Mouse (Mus musculus): ENCODE results near the gene Acvr1c. TPM values are rescaled to one million over a fixed set of nuclear protein-coding genes. Genes with fewer than 3 reads are reported as not detected.
A peak's percentile ranks its signal among the peaks of the same experiment; 100 is the strongest.

Acvr1c gene
- total RNA-seq (2021) = 10 to 100 TPM; 16.1 to 18.3 TPM

DNA sequence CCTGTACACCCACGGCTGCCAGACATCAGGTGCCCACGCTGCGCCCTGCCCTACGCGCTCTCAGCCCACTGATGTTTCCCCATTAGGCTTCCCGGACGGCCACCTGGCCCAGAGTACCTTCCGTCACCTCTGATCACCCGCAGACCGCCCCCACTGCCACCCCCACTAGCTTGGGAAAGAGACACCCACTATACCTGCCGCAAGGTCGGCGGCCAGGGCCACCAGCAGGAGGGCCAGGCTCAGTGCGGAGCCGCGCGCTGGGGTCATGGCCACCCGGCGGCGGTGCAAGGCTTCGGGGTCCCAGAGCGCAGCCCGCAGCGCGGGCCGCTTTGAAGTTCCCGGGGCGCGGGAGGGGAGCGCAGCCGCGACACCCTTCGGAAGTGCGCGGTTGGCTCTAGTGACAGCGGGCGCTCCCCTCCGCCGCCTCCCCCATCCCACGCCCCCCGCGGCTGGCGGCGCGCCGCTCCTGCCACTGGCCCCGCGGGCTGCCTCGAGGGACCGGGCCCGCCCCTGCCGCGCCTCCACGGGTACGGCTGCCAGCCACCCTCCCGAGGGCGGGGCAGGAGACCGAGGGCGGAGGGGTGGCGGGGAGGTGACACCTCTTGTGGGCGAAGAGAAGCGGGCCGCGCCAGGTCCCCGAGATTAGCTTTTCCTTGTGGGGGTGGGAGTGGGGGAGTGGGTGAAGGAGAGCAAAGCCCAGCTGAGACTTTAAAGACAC lies at the start of gene Acvr1c:
Gene Acvr1c (minus strand): TSS at position 482 of the 718 bp plus-strand sequence.
- DNase-seq (ENCODE audit: low spot score in 2 of 2) = peak; percentile 32 to 60
- intact Hi-C loops (cut with DNase I) = loop anchor here (5.0 kb wide), 3 partner anchors 60 to 210 kb away; partner anchors contain the start of genes Acvr1 and Upp2

DNA sequence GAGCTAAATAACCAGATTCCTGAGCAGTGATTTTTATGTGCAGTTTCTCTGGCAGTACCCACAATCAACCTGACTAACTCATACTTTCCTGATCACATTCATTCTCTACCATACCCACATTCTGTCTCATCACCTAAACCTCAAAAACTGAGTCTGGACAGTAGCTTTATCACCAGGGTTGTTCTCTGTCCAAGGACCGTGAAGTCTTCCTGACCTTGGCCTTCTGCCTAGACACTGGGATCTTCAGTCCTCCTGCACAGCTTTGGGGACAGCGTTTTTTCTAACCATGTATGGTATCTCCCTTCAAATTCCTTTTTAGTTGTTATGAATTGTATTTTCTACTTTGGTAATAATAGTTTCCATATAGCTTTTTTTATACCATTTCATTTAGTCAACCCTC lies 45.8 kb upstream of the Acvr1c start:
- DNase-seq (ENCODE audit: low spot score in 2 of 2) = no peak
- intact Hi-C loops (cut with DNase I) = no loop called here

DNA sequence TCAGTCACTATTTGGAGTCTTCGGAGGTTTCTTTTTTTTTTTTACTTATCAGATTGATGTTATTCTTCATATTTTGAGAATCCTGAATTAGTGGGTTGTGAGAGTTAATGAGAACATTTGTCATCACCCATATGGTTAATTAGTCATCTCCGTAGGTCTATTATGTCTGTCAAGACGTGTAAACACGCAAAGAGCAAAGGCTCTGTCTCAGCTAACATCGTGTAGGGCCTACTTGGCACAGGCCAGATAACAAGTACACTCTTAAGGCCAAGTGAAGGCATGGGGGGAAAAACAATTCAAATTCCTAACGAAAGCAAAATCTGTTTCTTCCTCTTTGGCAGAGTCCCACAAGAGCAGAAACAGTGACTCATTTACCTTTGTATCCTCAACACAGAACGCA lies 30.9 kb upstream of the Acvr1c start:
- intact Hi-C loops (cut with DNase I) = no loop called here
- DNase-seq (ENCODE audit: low spot score in 2 of 2) = peak in 1 of 2 experiments; percentile 6

DNA sequence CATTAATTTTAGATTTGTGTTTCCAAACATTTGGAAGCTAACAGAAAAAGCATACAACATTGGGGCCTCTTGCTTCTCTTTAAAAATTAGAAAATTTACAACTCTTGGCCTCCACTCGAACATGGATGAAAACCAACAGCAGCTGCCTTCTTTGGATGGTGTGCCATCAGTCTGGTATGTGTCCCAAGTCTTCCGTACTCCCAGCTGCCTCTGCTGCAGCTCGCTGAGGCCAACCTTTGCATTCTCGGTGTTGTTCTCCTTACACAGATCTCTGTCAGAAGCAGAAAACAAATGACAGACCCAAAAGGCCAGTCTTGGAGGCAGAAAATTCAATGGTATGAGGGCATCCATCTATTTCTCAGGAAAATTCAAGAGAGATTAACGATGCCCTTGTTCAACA lies 22.3 kb upstream of the Acvr1c start:
- intact Hi-C loops (cut with DNase I) = no loop called here

DNA sequence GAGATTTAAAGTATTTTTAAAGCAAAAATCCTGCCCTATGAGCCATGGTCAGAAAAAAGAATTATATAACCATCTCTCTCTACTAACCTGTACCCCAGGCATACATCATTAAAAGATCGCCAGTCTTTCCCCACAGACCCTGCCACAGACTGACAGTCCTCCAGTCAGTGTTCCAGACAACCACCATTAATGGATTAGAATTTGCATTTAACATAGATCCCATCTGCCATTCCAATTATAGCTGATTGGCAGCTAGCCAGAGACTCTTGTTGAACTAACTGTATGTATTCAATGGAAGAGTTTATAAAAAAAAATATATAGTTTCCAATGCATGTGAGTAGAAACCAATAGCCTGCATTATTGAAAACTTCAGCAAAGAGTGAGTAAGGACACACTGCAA lies 21.8 kb upstream of the Acvr1c start:
- intact Hi-C loops (cut with DNase I) = no loop called here
- no peak for DNase-seq (ENCODE audit: low spot score in 2 of 2)

More for the DNA sequence above, 22.3 kb upstream of the Acvr1c start:
- no peak for DNase-seq (ENCODE audit: low spot score in 2 of 2)

DNA sequence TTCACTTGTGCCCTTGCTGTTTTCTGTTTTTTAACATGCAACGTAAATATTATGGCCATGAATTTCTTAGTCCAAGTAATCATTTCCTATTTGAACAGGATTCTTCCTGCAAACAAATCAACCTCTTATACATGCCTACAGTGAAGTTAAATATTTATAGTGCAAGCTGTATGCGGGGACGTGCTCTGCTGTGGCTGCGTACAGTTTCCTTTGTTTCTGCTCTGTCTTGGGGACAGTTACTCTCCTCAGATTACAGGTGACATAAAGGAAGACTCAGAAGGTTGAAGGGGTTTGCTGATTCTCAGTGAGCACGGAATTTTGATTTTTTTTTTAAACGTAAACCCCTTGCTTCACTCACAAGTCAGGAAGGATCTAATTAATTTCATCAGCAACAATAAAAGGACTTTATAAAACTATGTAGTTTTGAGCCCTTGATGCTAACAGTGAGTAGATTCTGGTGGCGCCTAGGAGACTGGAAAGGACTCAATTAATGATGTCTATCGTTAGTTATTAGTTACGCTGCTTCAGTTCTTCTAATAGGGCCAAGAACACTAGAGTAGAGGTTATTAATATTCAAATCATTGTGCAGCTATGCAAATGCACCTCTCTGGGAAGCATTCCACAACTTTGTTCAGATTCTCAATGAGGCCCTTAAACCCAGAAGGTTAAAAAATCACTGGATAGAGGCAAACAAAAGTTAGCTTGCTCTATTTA lies 19.9 kb upstream of the Acvr1c start:
- no peak for DNase-seq (ENCODE audit: low spot score in 2 of 2)
- intact Hi-C loops (cut with DNase I) = no loop called here

DNA sequence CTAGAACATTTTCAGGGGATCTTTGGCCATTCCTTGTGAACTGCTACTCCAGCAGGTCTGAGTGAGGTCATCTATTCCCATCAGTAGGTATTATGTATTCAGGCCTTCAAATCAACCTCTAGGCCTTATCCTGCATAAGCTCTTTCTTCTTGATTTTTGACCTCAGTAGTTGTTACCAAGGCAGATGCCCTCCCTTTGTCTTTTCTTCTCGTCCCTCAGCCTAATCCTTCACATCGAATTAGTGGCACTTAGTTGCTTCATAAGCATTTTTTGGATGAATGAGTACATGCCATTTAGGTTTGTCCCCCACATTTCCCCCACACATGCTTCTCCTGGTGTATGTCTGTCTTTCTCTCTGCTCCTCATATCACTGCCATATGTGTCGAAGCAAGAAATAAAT lies 8.5 kb upstream of the Acvr1c start:
- DNase-seq (ENCODE audit: low spot score in 2 of 2) = no peak
- intact Hi-C loops (cut with DNase I) = no loop called here

DNA sequence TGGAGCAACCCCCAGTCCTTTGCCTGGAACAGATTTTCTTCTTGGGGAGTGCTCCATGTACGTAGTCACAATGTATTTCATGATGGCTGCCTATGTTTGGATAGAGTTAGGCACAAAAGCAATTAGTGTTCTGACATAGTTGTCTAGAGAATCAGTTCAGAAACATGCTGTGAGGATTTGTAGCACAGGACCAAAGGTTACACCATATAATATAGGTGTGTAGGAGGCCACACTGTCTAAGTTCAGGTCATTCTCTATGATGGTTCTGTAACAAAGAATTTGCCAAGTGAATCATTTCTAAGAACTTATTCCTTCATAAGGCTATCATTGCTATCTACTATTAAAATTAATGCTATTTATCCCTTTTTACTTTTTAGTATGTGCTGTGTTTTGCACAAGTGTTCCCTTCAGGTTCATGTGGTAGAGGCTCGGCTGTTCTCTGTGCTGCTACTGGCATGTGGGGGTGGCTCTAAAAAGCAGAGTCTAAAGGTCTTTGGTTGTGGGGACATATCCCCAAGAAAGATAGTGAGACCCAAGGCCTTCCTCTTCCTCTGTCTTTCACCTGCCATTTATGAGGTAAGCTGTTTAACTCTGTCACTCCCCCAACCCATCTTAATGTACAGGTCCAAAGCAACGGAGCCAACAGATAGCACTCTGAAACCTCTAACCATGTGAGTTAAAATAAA lies 3.8 kb upstream of the Acvr1c start:
- DNase-seq (ENCODE audit: low spot score in 2 of 2) = no peak
- intact Hi-C loops (cut with DNase I) = no loop called here

DNA sequence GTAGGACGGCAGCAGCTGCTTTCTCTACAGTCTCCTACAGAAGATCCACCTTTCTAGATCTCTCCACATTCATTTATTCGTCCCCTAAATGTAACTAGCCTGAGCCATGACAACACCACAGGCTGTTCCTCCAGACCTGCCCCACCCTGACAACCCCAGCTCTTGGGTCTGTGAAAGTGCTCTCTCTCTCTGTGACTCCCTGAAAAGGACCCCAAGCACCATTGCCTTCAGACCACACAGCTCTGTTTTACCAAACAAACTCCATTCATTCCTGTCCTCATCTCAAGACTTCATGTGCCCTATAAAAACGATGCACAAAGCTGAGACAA lies 401 bp upstream of the Acvr1c start:
- intact Hi-C loops (cut with DNase I) = loop anchor here (5.0 kb wide), 3 partner anchors 59 to 209 kb away; partner anchors contain the start of genes Acvr1 and Upp2
- DNase-seq (ENCODE audit: low spot score in 2 of 2) = peak in 1 of 2 experiments; percentile 30

DNA sequence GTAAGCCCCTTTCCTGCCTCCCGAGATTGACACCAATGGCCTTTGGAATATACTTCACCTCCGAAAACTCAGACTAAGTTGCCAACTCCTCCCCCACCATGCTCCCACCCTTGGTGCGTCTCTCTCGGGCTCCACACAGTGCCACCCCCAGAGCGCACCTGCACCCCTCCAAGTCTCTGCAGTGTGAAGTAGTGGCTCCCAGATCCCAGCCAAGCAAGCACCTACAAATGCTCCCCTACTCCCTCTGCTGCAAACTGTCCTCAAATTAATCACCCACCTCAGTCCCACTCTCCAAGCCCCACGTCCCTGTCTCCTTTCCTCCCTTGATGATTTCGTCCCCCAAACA lies 654 bp downstream of the Acvr1c start:
- peak; percentile 10 to 33 for DNase-seq (ENCODE audit: low spot score in 2 of 2)
- intact Hi-C loops (cut with DNase I) = loop anchor here (5.0 kb wide), 3 partner anchors 60 to 210 kb away; partner anchors contain the start of genes Acvr1 and Upp2

DNA sequence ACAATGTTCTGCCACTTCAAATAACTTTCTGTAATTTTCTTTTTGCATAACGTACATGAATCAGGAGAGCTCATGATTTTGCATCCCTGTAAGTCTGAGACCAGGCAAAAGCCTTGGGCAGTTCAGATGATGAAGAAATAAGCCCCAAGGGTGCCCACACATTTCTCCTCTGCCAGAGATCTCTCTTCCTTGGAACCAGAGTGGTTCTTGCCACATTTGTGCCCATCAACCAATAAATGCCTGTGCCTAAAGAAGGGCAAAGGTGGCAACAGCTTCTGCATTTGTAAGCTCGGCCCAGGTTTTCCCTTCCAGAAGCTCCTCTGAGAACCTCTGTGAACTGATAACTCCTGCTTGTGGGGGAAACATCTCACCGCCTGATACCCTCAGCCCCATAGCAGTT lies 3.3 kb downstream of the Acvr1c start:
- intact Hi-C loops (cut with DNase I) = no loop called here
- DNase-seq (ENCODE audit: low spot score in 2 of 2) = no peak

DNA sequence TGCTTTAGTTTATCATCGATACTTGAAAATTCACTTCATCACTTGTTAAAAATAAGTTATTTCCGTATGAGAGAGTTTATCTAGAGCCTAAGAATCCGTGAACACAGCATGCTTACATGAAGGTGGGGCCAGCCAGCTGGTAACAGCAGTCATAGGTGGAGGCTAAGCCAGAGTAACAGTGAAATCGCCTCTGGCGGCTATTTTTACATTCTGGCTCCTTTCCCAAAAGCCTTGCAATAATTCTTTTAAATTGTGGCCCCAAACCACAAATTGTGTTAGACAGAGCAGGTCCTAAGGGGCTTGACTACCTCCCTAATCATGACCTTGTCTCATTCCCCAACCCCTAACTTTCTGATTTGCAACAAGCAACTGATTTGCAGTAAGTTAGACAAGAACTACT lies 4.8 kb downstream of the Acvr1c start:
- intact Hi-C loops (cut with DNase I) = no loop called here
- no peak for DNase-seq (ENCODE audit: low spot score in 2 of 2)

DNA sequence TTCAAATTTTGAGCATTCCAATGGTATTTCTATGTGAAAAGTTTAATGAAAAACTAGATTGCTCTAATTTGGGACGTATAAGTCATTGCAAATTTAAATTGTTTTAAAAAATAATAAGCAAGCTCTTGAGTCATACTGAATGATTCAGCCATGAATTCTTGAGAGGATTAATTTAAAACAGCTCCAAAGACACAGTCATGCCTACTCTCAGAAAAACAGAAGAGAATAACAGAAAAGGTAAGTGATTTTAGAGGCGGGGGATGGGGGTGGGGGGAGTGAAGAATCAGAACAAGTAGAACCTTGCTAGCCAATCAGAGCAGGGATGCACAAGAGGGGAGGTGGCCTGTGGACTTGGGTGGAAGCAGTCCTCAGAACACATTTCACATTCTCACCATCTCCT lies 7.0 kb downstream of the Acvr1c start:
- peak in 1 of 2 experiments; percentile 20 for DNase-seq (ENCODE audit: low spot score in 2 of 2)
- intact Hi-C loops (cut with DNase I) = no loop called here

DNA sequence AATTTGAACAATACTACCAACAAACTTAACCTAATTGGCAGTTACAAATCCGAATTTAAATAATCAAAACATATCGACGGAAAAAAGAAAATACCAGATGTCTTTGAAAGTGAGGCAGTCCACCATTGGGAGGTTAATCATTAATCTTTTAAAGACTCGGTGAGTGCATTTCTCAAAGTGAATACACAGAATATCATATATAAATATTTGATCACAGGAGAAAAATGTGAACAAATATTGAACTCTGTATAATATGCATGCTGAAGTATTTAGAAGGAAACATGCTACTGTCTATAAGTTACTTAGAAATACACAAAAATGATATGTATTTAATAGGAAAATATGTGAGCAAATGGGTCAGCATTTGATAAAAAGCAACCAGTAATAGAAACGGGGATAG lies 21.0 kb downstream of the Acvr1c start:
- no peak for DNase-seq (ENCODE audit: low spot score in 2 of 2)
- intact Hi-C loops (cut with DNase I) = no loop called here

DNA sequence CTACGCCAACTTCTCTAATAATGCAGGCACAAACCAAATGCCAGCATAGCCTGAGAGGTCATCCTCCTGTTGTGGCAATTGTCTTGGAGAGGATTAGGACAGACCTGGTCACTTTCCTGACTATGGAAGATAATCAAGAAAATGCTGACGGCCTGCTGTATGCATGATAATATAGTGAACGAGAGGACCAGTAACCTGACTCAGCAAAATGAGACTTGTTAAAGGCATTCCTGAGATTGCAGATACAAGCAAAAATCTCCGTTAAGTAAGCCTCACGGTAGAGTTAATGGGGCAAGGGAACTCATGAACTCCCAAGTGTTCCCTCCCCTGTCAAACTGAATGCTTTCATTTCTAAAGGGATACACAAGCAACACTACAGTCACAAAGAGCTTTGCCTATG lies 28.1 kb downstream of the Acvr1c start:
- DNase-seq (ENCODE audit: low spot score in 2 of 2) = no peak
- intact Hi-C loops (cut with DNase I) = loop anchor here (10.0 kb wide), 1 partner anchor 105 kb away; no protein-coding TSS in a partner anchor

DNA sequence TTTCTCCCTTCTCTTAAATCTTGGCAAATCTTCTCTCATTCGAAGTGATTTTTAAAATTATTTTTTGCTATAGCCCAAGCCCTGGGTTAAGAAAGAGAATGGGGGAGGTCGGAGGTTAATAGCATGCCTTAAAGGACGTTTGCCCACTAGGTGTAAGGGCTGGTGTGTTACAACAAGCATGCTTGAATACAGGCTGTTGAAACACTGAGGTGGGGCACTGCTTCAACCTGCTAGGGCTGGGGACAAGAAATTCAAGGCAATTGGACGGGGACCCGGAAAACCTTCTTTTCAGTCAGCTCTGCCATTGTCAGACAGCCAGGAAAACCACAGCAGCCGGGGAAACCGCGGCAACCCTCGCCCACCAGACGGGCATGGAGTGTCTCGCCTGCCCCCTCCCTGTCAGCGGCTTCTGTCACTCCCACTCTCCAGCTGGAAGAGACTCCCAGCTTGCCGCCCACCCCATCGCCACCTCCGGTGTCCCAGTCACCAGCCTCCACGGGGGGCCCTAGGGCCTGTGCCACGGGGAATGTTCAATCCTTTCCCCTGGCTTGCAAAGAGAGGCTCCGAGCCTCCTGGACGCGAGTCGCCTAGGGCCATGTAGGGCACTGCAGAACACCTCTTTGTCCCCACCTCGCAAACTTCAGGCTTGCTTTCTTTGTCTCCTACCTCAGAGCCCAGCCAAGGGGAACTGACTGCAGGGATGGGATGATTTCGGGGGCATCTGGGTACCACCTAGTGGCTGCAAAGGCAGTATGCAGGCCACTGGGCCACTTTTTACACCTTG lies 33.4 kb downstream of the Acvr1c start:
- intact Hi-C loops (cut with DNase I) = loop anchor here (5.0 to 10.0 kb wide), 2 partner anchors 82 to 110 kb away; no protein-coding TSS in a partner anchor
- DNase-seq (ENCODE audit: low spot score in 2 of 2) = peak; percentile 62 to 81

DNA sequence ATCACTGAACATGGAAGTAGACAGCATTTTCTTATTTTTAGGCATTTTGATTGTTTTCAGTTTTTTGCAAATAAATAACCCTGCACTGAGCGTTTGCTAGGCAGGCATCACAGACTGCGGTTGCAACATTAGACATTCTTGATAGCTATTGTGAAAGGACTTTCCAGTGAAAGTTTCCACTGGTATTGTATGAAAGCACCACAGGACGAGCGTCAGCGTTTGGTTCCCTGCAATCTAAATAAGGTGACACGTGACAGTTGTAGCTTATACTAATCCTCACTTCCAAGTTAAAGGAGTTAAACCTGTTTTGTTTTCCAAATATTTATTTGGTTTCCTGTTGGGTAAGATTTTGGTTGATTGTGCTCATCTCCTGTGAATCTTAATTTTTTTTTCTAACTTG lies 34.4 kb downstream of the Acvr1c start:
- intact Hi-C loops (cut with DNase I) = loop anchor here (5.0 to 10.0 kb wide), 2 partner anchors 81 to 112 kb away; no protein-coding TSS in a partner anchor
- no peak for DNase-seq (ENCODE audit: low spot score in 2 of 2)

DNA sequence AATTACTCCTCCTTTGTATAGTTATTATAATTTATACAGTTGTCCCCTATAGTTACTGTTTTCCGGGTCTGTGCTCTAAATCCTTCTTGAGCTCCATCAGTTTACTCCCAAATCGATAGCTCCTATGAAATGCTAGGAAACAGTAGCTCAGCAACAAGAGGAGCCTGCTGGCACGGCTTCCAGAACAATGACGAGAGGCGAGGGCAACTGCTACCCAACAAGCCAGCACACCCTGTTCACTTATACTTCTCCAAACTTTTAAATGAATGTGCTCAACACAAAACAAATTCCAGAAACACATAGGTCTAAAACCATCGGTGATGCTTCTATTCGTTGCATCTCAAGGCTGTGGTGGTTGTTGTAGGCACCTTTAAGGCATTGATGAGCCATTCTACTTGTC lies 41.5 kb downstream of the Acvr1c start:
- intact Hi-C loops (cut with DNase I) = no loop called here
- DNase-seq (ENCODE audit: low spot score in 2 of 2) = no peak

DNA sequence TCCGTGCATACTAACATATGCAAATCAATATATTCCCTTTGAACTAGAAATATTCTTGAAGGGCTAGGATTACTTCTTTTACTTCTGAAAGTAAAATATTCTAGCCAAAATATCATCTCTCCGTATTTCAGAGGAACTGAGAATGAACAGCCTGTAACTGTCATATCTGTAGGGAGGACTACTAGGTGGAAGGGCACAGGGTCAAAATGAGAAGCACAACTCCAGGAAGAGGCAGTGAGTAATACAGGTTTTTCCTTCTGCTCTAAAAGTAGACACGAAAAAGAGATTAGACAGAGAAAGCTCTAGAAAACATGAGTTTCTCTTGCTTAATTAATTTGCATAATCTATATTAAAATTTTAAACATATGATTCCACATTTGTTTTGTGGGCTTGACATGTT lies 48.0 kb downstream of the Acvr1c start:
- no peak for DNase-seq (ENCODE audit: low spot score in 2 of 2)
- intact Hi-C loops (cut with DNase I) = no loop called here

DNA sequence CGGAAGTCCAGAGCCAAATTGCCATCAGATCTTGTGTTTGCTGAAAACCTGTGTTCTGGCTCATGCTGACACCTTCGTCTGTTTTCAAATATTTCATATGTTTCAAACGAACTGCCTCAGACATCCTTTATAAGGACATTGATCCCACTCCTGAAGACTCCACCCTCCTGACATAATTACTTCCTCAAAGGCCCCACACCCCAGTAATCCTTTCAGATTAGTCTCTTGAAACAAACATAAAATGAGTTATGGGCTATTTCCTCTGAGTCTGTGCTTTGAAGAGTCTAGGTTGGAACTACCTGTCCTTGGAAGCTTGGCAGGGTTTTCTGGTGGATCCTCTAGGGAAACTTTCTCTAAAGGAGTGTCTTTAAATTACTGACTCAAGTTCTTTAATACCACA lies 53.2 kb downstream of the Acvr1c start:
- no peak for DNase-seq (ENCODE audit: low spot score in 2 of 2)
- intact Hi-C loops (cut with DNase I) = no loop called here

Data from left cerebral cortex, postnatal 25 days (tissue).